ENCODE assay signal across 11 mouse cellular contexts in genomic region chr5:67099393-67100271, GRCm38 (mm10). TPM values are rescaled to one million over a fixed set of nuclear protein-coding genes. Genes with fewer than 3 reads are reported as not detected.
A peak's percentile ranks its signal among the peaks of the same experiment; 100 is the strongest.
DNase-seq lines count a peak whose midpoint lies in the region; ATAC-seq and TF ChIP-seq lines count a peak whose summit lies in the region.
"Had no signal": no experiment of that assay in that cellular context is flagged by ENCODE, and none has a peak within 500 bp of the region (broad histone marks: within the 10 kb centered on the region; RNA-seq: fewer than 3 reads in every experiment).

No protein-coding gene starts in this region.

- TF ChIP-seq POLR2A in thymus, adult 2 months (IDR thresholded peaks at IDR 0.05; ENCODE audit: control insufficient read depth, extremely low read depth, insufficient read depth, low read length, poor library complexity) = no peak

- H3K4me1 ChIP-seq in hindbrain, embryonic 14.5 days (replicated peaks; ENCODE audit: control insufficient read depth, insufficient read depth, low read length) = no peaks in the 10 kb centered on the region
- H3K4me1 ChIP-seq in thymus, adult 2 months (replicated peaks; ENCODE audit: control insufficient read depth, insufficient read depth, low read length) = no peaks in the 10 kb centered on the region

- H3K27me3 ChIP-seq in hindbrain, embryonic 14.5 days (ENCODE audit: control insufficient read depth, insufficient read depth, low read length) = peaks cover 94% of the 10 kb centered on the region
- H3K27me3 ChIP-seq in thymus, adult 2 months (ENCODE audit: control insufficient read depth, insufficient read depth, low read length) = peaks cover 24% of the 10 kb centered on the region

- H3K9me3 ChIP-seq in hindbrain, embryonic 14.5 days (ENCODE audit: control insufficient read depth, low read length) = no peaks in the 10 kb centered on the region
- H3K9me3 ChIP-seq: neural tube, embryonic 13.5 days had no signal

- H3K4me2 ChIP-seq in hindbrain, embryonic 14.5 days (replicated peaks) = peak overlapping the region; percentile 3; the same call in 1 of the 2 replicates
- H3K4me2 ChIP-seq: neural tube, embryonic 13.5 days had no signal

- peak overlapping the region; percentile 63 for H3K27ac ChIP-seq in hindbrain, embryonic 14.5 days
- no peak overlapping the region for H3K27ac ChIP-seq in thymus, adult 2 months (ENCODE audit: control insufficient read depth, insufficient read depth, low read length)
- H3K27ac ChIP-seq: neural tube, embryonic 13.5 days had no signal

- DNase-seq in cerebellum, postnatal 25 days = peak; percentile 7 to 32
- DNase-seq in cerebellum, adult 9-11 months = no peak
- DNase-seq in layer of hippocampus, postnatal 10 days (ENCODE audit: low spot score in 2 of 2) = peak; percentile 26 to 42
- no peak for DNase-seq in layer of hippocampus, adult 11-12 months (ENCODE audit: low spot score)
- DNase-seq in ES-CJ7 (ENCODE audit: low read depth, low spot score) = peak; percentile 34
- peak; percentile 64 for DNase-seq in hindbrain, embryonic 14.5 days (ENCODE audit: low spot score)
- no peak for DNase-seq in thymus, adult 2 months
- DNase-seq: cerebellum, adult 11 months had no signal

- no peak for TF ChIP-seq CTCF in thymus, adult 2 months (IDR thresholded peaks at IDR 0.05; ENCODE audit: borderline replicate concordance, control insufficient read depth, extremely low read depth, insufficient read depth, low read length, poor library complexity)

- H3K4me3 ChIP-seq in hindbrain, embryonic 14.5 days (replicated peaks; ENCODE audit: low read length) = 0 out of 2 replicates have a peak overlapping the region, but pooled peaks have one; percentile 28
- no peak overlapping the region for H3K4me3 ChIP-seq in thymus, adult 2 months (ENCODE audit: control insufficient read depth, insufficient read depth, low read length)
- H3K4me3 ChIP-seq: neural tube, embryonic 13.5 days had no signal

- peak overlapping the region; percentile 28 for H3K9ac ChIP-seq in hindbrain, embryonic 14.5 days
- H3K9ac ChIP-seq: neural tube, embryonic 13.5 days had no signal

- H3K36me3 ChIP-seq in hindbrain, embryonic 14.5 days (replicated peaks; ENCODE audit: control insufficient read depth, insufficient read depth) = no peaks in the 10 kb centered on the region
- no peaks in the 10 kb centered on the region for H3K36me3 ChIP-seq in thymus, adult 2 months (ENCODE audit: control insufficient read depth, insufficient read depth, low read length)
- H3K36me3 ChIP-seq: neural tube, embryonic 13.5 days had no signal

- no peak for ATAC-seq in hindbrain, embryonic 14.5 days (ENCODE audit: low FRiP score)
- ATAC-seq in erythroblast, adult 5-6 weeks (replicated peaks; ENCODE audit: low FRiP score, poor library complexity, severe bottlenecking) = no peak

- 1% methylated on average over 32 of the region's 32 CpGs for WGBS in hindbrain, embryonic 14.5 days
- 11% methylated on average over 32 of the region's 32 CpGs for WGBS in thymus, adult 2 months

RNA-seq across cellular contexts. Expression of gene Phox2b, which starts 0.5 kb away (rescaled TPM):
- total RNA-seq in layer of hippocampus, postnatal 10 days (2021) = not detected
- 24.3 and 27.3 TPM in 2 replicates for polyA plus RNA-seq in hindbrain, embryonic 14.5 days (2014; fragmentation: Nextera tagmentation; extraction: Ambion mirVana)
- not detected in 2 replicates for total RNA-seq in erythroblast, adult 5-6 weeks (2015; ENCODE audit: low replicate concordance)
- not detected in 2 replicates for total RNA-seq in erythroblast, adult 5-6 weeks (2017; ENCODE audit: low replicate concordance)
- polyA plus RNA-seq in thymus, adult 2 months (2012; rRNA removed) = 0.10 TPM in 1 of 2 replicates, not detected in the other
- total RNA-seq: heart, postnatal 25 days had no signal

Comparison
In these comparisons a context has a peak if more than half of its experiments do, and no peak if none do; other contexts are left out.
1. DNase-seq: peak in cerebellum, postnatal 25 days (2 of 2), layer of hippocampus, postnatal 10 days (2 of 2), ES-CJ7 (single experiment) and hindbrain, embryonic 14.5 days (single experiment); none in cerebellum, adult 9-11 months (single experiment), layer of hippocampus, adult 11-12 months (single experiment) and thymus, adult 2 months (single experiment).